ENCODE assay signal across 8 mouse cellular contexts in the genomic region with DNA sequence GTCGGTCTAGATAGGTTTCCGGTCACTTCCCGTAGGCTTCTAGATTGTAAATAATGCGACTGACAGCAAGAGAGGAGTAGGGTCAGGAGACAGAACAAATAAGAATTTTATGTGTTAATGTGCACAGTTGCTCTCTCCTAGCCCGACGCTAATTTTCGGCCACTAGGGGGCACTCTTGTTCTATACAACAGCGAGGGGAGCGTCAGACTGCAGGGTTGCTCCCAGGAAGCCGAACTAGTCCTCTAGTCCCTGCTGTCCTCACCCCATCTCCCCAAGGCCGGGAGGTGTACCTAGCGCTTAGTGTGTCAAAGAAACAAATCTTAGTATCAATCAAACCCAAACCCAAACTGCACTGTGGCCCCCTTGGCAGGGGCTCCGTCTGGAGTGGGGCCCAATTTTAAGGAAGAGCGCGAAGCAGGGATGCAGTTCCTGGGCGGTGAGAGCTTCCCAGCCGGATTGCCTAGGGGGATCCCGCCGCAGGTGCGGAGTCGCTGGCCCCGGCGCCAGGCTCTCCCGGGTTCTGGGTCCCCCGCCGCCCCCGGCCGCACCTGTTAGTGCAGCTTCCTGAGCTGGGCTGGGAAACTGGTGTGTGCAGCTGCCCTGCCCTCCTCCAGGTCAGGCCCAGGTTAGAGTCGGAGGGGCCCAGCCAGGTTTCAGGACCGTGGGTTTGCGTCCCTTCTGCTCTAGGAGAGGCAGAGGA. TPM values are rescaled to one million over a fixed set of nuclear protein-coding genes. Genes with fewer than 3 reads are reported as not detected.
DNase-seq lines count a peak whose midpoint lies in the region; ATAC-seq and TF ChIP-seq lines count a peak whose summit lies in the region.

No protein-coding gene starts in this region.

- H3K4me3 ChIP-seq in lung, embryonic 15.5 days, result peak overlapping the region; percentile 38
- H3K4me3 ChIP-seq in thymus, adult 2 months (ENCODE audit: control insufficient read depth, insufficient read depth, low read length), result no peak overlapping the region

- no peak for TF ChIP-seq POLR2A in thymus, adult 2 months (IDR thresholded peaks at IDR 0.05; ENCODE audit: control insufficient read depth, extremely low read depth, insufficient read depth, low read length, poor library complexity)

- H3K4me1 ChIP-seq in lung, embryonic 15.5 days, result peaks cover 17% of the 10 kb centered on the region
- H3K4me1 ChIP-seq in thymus, adult 2 months (replicated peaks; ENCODE audit: control insufficient read depth, insufficient read depth, low read length), result no peaks in the 10 kb centered on the region

- peak; percentile 84 to 89 for ATAC-seq in hematopoietic stem cell, adult 5-6 weeks (replicated peaks in 1 of 2; ENCODE audit: insufficient read depth in 1 of 2, low FRiP score in 2 of 2, low TSS enrichment in 1 of 2, low read depth in 1 of 2, poor library complexity in 2 of 2, severe bottlenecking in 2 of 2)
- peak; percentile 77; the same call in 1 of the 2 replicates for ATAC-seq in lung, embryonic 15.5 days (ENCODE audit: borderline replicate concordance, extremely low read depth, low FRiP score, low TSS enrichment)

- no peaks in the 10 kb centered on the region for H3K36me3 ChIP-seq in lung, embryonic 15.5 days
- H3K36me3 ChIP-seq in thymus, adult 2 months (ENCODE audit: control insufficient read depth, insufficient read depth, low read length), result no peaks in the 10 kb centered on the region

- WGBS in lung, embryonic 15.5 days, result 2% methylated on average over 31 of the region's 31 CpGs
- 4% methylated on average over 31 of the region's 31 CpGs for WGBS in thymus, adult 2 months

- peak overlapping the region; percentile 37 for H3K9ac ChIP-seq in lung, embryonic 15.5 days

- peak overlapping the region; percentile 86 for H3K4me2 ChIP-seq in lung, embryonic 15.5 days

- no peaks in the 10 kb centered on the region for H3K9me3 ChIP-seq in lung, embryonic 15.5 days

- H3K27me3 ChIP-seq in lung, embryonic 15.5 days, result peaks cover 8% of the 10 kb centered on the region; the same call in 1 of the 2 replicates
- H3K27me3 ChIP-seq in thymus, adult 2 months (ENCODE audit: control insufficient read depth, insufficient read depth, low read length), result no peaks in the 10 kb centered on the region; the same call in 1 of the 2 replicates

- DNase-seq in MN1 (ENCODE audit: low spot score), result peak; percentile 88
- DNase-seq in cerebellum, adult 8-10 months, result peak; percentile 87
- peak; percentile 91 for DNase-seq in forelimb bud, embryonic 11.5 days (ENCODE audit: low read depth, low spot score)
- DNase-seq in layer of hippocampus, adult 9-10 months (ENCODE audit: low spot score), result peak; percentile 82
- DNase-seq in ovary, adult 18-20 months (ENCODE audit: low spot score), result peak; percentile 59
- peak; percentile 82 for DNase-seq in thymus, adult 2 months

- peak; percentile 59; the same call in 1 of the 2 replicates for TF ChIP-seq CTCF in thymus, adult 2 months (IDR thresholded peaks at IDR 0.05; ENCODE audit: borderline replicate concordance, control insufficient read depth, extremely low read depth, insufficient read depth, low read length, poor library complexity)

- H3K27ac ChIP-seq in lung, embryonic 15.5 days, result no peak overlapping the region
- no peak overlapping the region for H3K27ac ChIP-seq in thymus, adult 2 months (ENCODE audit: control insufficient read depth, insufficient read depth, low read length)

RNA-seq across cellular contexts. Expression of gene Hps1, which starts 15.3 kb away (rescaled TPM):
- 32.6 and 37.1 TPM in 2 replicates for total RNA-seq in hematopoietic stem cell, adult 5-6 weeks (2017)
- polyA plus RNA-seq in lung, embryonic 15.5 days (2015; fragmentation: Nextera tagmentation; extraction: Ambion mirVana), result 16.3 and 17.7 TPM in 2 replicates
- polyA plus RNA-seq in thymus, adult 2 months (2012; rRNA removed), result 46.2 and 49.5 TPM in 2 replicates

RNA-seq across cellular contexts. Expression of gene Pyroxd2, which starts 42.5 kb away (rescaled TPM):
- total RNA-seq in hematopoietic stem cell, adult 5-6 weeks (2017), result 0.69 TPM in 1 of 2 replicates, not detected in the other
- polyA plus RNA-seq in lung, embryonic 15.5 days (2015; fragmentation: Nextera tagmentation; extraction: Ambion mirVana), result 5.3 and 5.8 TPM in 2 replicates
- polyA plus RNA-seq in thymus, adult 2 months (2012; rRNA removed), result 4.5 and 6.2 TPM in 2 replicates
